Mouse (Mus musculus) midbrain, embryonic 11.5 days (tissue): Measurements from ENCODE around the gene Akr1d1. TPM values are rescaled to one million over a fixed set of nuclear protein-coding genes. Genes with fewer than 3 reads are reported as not detected.

Experiments used
- polyA plus RNA-seq: library from polyadenylated mRNA; unstranded; fragments of >200 nt; fragmentation: Nextera tagmentation; extraction: Ambion mirVana; gene quantifications from 2 replicates; pipeline ENCODE4 v1.2.1, GENCODE M21; 2014

Akr1d1 gene
- polyA plus RNA-seq, 1 experiment from 2014 or later = not detected

Other genes with a start within 250 kb of the Akr1d1 start
- gene Dgki, start 230.0 kb upstream of the Akr1d1 start, polyA plus RNA-seq = 2.1 TPM in 2 replicates
- 4.9 and 5.5 TPM in 2 replicates for gene Creb3l2, start 88.0 kb upstream of the Akr1d1 start, polyA plus RNA-seq